Mouse (Mus musculus) c-Kit-positive CD71-positive TER-119-negative erythroid progenitor cells, embryonic 14.5 days (primary cell): ENCODE measurements at regions not wholly inside any gene's neighbourhood (a gene's known extent, or its start where the extent isn't known, plus 50 kb on each side); places are given as distances from the start of the nearest gene placed in this dataset.

Source experiments
- DNase-seq: peaks from one replicate; pipeline ENCODE4 v3.0.0-alpha.2; 2013; ENCODE audit warnings: low read depth

DNA sequence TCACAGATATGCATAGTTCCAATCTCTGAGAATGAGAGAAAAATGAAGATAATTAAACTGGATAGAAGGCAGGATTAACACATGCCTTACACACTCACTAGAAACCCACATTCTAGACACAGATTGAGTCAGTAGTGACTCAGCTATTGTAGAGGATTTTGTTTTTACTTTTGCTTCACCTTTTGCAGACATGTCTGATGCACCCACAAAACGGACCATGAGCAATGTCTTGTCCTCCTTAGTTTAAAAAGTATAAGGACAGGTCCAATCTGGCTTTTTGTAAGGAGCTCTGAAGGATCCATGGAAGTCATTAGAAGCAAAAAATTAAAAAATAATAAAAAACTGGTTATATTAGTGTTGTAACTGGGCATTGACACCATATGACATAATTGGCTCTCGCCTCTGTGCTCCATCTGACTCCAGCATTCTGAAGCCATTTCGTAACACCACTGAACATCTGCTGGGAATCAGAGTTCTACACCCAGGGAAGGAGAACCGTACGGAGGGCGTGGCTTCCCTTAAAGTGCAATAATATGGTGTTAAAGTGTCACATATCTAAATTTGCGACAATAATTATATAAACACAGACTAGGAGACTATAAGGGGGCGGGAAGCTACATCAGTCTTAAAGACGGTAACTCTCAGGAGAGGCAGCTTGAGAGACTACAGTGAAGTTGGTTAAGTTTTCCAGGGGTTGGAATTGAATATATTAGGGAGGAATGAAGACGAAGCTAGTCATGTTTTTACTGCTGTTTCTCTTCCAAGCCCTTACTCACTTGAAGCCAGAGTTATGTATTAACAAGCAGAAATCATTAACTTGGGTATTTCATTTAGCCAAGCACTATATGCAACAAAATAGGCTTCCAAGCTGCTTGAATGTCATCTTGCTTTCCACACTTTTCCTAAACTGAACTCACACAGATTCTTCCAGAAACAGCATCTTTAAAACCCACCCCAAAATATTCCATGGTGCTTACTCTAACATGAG lies 558.0 kb downstream of the Ebf1 start:
- DNase-seq: no peak

DNA sequence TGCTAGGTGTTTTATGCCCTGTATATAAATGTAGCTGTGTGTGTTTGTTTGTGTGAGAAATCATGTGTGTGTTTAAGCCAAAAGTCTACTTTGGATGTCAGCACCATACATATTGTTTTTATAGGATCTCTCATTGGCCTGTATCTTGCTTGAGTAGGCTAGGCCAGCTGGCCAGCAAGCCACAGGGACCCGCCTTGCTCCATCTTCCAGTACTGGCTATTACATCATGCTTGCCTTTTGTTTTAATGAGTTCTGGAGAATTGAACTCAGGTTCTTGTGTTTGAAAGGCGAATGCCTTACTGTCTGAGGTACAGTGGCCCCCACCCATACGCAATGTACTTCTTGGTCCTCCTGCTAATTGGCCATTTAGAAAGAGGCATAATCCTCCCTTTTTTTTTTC lies 559.9 kb downstream of the Ebf1 start:
- no peak for DNase-seq

DNA sequence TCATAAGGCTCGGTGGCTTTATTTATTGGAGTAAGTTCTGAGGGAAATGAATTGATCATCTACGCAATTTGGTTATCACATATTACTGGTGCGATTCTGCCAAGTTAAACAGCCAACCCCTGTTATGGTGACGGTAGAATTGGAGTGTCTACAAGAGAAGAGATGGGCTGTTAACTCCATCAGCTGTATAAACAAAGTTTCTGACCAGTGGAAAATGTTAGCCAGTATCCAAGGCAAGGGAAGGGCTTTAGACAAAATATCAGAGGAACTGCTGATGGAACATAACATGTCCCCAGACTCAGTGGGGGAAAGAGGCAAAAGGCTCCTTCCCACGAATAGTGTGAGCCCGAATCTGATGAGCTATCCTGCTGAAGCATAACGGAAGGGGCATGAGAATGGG lies 560.9 kb downstream of the Ebf1 start:
- no peak for DNase-seq

DNA sequence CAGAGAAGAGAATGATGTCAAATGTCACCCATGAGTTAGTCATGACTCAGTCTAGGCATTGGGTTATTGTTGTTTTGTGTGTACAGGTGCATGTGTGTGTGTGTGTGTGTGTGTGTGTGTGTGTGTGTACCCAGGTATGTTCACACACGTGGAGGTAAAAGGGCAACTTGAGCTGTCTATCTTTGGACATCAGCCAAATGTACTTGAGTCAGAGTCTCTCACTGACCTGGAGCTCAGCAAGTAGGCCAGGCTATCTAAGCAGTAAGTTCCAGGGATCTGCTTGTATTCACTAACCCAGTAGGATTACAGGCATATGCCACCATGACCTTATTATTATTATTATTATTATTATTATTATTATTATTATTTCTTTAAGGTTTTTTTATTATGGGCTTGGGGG lies 561.9 kb downstream of the Ebf1 start:
- DNase-seq: no peak

DNA sequence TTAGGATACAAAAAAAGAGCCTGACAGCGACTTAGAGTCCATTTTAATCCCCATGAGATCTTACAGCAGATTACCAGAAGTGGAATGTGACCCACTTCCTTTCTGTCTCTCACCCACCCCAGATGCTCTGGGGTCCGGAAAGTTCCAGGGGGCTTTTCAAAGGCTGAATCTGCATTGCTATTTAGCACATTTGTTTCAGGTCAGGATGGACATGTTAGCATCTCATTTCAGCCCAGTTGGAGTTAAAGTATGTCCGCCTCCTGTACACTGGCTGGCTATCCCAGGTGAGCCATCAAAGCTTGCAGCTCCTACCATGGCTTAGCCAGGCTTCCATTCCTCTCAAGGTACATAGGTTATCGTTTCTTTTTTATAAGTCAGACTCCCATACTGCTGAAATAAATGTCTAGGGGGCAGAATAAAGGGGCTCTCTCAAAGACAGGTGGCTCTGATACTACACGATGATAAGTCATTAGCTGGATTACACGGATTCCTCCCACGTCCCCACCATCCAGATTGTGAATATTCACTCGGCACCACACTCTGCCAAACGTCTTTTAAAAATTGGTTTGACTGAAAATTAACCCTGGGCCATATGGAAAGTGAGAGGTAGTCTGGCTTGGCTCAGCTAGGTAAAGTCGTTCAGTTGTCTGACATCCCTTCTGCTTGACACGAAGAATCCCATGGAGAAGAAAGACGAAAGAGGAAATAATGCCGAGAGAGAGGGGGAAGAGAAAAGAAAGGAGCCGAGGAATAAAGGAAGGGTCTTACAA lies 573.7 kb downstream of the Ebf1 start:
- no peak for DNase-seq

DNA sequence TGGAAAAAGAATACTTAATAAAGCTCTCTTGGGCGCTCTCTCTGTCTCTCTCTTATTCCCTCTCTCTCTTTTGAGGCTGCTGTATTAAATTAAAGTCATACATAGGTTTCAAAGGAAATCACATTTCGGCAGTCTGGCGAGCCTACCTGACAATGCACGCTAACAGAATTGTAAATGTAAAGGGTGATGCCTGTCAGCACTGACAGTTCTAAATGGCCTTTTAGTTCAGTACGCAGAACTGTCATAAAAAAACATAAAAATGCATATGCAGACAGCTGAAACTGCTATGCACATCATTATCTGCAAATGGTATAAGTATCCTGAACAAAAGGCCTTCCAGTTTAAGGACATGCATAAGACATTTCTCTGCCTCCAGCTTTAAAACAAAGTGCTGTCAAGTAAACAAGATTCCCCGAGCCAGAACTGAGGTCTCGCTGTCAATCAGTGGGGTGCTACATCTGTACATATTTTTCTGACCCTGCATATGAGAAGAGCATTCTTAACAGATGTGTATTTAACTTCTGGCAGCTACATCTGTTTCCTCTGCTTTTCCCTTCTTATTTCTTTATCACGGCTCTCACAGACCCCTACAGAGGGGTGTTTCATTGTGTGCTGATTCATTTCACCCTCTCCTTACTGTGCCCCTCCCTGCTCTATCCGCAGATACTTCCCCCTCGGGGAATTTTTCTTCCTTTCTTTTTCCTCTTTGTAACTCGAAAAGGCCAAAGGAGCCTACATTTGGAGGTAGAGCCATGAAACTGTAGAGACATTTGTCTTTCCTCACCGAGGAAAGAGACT lies 574.5 kb downstream of the Ebf1 start:
- no peak for DNase-seq

DNA sequence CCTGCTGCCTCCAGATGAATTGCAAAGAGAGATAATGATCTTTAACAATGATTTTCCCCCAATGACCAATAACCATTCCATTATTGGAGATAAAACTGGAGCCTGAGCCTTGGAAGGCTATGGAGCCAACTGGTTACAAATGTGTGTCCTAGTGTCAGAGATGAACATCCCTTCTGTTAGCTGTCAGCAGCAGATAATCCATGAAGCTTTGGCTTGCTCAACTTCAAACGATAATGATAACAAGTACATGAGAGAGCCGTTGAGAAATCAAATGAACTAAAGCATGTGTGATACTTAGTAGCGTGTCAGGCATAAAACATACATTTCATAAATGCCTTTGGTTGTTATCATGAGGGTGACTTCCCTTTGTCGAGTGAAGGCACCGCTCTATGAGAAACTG lies 576.2 kb downstream of the Ebf1 start:
- DNase-seq: no peak

DNA sequence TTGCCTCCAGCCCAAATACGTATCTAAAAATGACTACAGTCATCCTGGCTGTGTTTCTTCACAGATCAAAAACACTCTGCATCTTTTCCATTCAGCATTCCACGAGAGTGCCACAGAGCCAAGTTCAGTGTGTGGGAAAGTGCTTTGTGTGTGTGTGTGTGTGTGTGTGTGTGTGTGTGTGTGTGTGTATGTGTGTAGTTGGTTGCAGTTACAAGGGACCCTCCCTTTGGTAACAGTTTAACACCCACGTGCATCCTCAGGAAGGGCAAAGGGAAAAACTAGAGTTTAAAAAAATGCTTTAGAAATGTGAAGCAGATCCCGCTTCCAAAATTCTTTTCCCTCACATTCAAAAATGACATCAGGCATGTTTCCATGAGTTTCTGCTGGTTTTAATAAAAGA lies 582.4 kb downstream of the Ebf1 start:
- DNase-seq: no peak

DNA sequence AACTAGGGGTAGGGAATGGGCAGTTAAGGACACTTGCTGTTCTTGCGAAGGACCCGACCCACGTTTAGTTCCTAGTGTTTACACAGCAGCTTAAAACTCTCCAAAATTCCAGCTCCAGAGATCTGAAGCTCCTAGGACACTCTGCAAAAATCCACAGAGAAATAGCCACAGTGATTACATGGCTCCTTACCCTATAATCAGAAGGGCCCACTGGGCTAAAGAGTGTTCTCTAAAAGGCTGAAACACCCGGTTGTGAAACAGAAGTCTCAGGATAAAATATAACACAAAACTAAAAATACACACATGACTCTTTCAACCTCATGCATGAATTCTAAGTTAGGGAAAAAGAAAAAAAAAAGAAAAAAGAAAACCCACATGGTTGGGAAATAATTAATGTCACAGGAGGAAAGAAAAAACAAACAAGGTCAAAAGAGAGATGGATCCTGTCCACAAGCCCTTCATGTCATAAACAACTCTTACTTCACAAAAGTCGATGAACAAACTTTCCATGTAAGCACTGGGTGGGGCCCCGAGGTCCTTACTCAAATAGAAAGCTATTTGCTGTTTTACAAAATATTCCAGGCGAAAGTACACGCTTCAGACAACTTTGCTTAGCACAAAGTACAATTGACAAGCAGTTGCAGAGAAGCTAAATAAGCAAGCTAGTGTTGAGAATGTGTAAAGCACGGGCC lies 583.7 kb downstream of the Ebf1 start:
- no peak for DNase-seq

DNA sequence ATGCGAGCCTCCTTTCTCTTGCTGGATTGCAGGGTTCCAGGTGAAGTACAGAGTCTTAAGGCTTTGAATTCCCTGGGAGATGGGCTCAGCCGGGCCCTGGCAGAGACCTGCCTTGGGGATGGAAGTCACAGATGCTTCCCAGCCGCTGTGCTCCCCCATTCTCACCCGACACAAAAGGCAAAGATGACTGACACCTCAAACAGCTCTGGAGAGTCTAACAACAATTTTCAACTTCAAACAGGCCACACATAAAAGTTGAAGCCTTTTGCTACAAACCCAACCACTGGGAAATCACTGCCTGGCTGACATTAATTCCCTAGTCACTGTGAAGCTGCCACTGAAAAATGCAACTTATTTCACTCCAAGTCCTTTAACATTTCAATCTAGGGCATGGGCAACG lies 586.3 kb downstream of the Ebf1 start:
- no peak for DNase-seq

DNA sequence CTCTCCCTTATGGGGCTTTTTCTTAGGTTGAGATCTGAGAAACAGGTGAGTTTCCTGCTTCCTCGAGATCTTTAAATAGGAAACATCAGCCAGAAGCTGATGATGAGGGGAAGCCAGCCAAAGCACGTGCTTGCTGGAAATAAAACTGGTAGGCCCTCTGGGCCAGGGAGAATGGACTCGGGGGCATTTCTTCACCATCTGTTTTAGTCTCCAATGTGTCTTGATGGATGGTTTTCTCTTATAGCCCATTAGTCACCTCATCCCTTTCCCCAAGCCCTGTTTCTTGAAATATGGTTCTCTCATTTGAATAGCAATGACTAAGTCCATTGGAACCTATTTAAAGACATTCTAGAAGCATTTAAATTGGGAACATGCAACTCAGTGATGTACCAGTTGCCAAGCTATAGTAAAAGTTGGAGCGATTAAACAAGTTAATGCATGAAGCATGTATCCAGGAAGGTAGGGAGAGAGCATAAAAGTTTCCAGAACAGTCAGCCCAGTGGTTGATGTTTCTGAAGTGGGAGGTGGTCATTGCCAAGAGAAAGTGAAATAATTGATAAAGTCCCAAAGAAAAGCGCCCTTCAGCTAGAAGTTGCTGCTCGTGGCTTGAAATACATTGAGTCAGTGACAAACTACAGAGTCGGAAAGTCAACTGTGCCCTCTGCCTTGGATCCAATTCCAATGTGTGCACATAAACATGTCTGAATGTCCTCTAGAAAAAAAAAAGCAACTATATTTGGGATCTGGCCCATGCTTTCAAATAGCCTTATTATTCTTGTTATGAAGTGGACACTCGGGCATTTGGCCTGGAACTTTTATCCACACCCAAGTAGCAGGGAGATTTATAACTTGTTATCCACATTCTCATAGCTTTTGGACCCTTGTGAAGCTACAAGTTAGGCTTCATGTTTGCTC lies 589.8 kb downstream of the Ebf1 start:
- DNase-seq: no peak

DNA sequence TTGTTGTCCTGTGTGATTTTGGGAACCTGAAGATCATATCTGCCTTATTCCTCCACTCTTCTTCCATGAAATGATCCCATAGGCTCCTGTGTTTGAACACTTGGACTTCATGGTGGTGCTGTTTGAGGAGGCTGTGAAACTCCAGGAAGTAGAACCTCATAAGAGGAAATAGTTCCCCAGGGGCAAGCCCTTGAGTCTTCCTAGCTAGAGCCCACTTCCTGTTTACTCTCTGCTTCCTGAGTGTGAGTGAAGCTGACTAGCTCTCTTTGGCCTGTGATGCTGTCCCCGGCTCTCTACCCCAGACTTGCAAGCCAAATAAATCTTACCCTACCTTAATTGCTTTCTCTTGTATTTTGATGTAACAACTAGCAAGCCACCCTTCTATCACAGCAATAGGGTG lies 597.0 kb downstream of the Ebf1 start:
- DNase-seq: no peak

DNA sequence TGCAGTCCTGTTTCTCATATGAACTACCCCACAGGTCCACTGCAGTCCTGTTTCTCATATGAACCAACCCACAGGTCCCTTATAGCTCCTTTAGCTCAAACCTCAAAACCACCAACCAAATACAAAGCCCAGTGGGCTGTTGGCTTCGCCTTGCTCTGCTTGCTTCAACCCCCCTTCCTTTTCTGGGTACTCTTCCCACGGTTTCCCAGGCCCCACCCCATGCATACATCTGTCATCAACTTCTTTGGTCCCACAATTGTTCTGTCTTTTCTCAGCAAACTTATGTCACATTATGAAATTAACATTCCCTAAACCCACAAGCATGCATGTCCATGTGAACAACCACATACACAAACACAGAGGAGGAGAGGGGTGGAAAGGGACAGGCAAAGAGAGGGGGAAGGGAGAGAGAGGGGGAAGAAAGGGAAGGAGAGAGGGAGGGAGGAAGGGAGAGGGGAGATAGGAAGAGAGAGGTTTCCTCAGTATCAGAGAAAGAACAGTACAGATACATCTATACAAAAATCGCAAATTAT lies 599.9 kb downstream of the Ebf1 start:
- no peak for DNase-seq

DNA sequence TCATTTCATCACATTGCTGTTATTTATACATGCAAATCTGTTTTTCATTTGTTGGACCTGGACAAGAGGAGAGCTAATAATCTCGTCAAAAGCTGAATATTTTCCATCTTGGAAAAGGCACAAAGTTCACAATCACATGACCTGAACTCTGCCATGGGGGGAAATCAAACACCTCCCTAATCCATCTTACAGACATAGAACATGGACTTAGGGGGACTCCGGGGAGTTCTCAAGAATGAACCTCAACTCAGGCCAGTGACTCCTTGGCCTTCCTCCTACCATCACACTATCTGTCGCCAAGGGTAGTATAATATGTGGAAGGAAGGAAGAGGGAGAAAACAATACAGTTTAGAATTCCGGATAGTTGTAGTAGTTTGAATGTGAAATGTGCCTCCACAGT lies 602.1 kb downstream of the Ebf1 start:
- no peak for DNase-seq

DNA sequence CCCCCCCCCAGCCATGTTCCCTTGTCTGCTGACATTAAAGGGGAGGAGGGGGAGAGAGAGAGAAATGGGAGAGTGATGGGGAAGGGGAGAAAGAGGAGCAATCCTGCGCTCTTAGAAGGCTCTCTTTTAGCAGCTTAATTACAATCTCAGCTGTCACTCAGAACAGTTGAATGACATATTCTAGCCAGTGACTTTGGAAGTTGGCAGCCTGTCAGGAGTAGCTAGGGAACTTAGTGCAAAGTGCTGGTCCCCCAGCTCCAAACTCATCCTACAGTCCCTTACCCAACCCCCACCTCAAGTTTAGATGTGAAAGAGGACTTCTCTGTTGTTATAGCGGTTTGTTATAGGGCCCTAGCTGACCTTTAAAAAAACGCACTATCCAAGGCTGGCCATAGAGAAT lies 604.9 kb downstream of the Ebf1 start:
- DNase-seq: no peak

DNA sequence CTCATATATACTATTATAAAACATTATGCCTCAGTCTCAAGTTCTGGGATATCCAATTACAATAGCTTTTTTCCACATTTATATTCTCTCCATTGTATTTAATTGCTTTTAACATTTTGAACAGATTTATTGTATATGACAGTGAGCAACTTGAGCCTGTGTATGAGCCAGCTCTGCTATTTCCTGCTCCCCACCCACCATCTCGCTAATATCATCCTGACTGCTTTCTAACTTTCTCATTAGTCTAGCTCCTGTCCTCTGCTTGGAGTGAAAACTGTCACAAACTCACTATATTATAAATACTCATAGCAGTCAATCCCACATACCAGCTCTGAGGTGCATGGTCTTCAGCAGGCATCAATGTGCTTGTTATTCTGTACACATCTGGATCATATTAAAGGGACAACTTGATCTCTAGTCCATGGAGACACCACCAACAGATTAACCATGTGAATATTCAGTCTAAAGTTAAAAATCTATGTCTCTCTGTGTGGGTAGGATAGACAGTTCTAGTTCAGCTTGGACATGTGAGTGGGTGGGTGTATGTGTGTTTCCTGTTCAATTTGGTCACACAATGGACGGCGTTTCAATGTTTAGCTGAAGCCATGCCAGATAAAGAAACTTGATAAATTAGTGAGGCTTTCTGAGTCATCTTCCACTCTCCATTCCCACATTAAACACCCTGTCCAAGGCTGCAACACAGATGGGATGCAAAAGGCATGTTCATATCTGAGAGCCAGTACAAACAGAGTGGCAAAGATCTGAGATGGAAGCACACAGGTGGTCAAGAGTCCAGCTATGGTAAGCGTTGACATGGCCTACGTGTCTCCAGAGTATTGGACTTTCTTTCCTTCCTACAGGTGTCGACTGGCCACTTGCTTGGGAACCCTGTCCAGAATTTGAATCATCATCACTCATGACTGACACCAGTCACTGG lies 616.1 kb upstream of the Clint1 start:
- DNase-seq: no peak

DNA sequence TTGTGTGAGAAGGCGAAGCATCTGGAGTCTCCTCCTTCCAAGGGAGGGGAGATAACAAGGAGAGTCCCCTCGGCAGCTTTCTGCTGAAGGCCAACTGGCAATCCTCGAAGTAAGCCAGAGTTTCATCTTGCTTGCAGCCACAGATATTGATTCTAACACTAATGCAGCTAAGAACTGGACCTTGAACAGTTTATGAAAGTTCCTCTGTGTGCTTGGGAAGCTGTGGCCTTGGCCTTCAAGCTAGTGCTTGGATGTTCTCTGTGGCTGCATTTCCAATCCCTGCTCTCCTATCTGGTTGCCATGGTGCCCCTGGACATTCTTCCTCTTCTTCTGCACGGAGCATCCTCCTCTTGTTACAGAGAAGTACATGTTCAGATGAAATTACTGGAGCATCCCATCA lies 614.8 kb upstream of the Clint1 start:
- no peak for DNase-seq

DNA sequence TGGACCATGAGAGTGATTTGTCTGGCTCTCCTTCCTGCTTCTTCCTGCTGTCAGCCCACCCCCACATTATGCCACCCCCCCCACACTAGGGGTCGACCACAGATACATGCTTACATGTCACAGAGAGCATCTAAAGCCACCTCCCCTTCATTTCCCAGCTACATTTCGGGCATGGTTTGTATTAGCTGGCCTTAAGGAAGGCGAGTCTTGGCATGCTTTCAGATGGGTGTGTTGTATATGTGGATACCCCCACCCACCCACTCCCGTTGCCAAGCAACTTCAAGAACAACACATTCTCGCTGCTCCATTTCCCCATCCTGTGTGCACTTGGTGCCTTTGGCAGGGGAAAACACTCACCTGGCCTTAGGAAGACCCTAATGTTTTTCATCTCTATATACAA lies 612.8 kb upstream of the Clint1 start:
- DNase-seq: no peak

DNA sequence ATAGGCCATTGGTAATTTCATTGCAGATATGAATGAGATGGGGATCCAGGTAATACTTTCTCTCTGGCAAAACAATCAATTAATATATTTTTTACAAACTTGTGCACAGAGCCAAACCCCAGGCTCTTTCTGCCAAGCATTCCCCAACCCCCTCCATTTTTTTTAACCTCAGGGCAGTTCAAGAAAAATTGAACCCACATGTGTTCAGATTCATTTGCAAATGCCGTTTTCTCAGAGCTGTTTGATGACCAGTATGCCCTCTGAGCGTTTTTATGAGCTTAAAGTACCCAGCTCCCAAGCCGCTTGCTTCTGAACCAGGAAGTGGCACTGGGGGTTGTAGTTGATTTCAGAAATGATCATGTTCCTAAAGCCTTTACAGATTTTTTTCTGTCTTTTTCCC lies 611.4 kb upstream of the Clint1 start:
- DNase-seq: no peak
